Mouse (Mus musculus): ENCODE data around the gene Mrpl38. TPM values are rescaled to one million over a fixed set of nuclear protein-coding genes. Genes with fewer than 3 reads are reported as not detected.

Mrpl38 gene
- total RNA-seq, 2 experiments from 2014 or later = 86.8 to 94.1 TPM

DNA sequence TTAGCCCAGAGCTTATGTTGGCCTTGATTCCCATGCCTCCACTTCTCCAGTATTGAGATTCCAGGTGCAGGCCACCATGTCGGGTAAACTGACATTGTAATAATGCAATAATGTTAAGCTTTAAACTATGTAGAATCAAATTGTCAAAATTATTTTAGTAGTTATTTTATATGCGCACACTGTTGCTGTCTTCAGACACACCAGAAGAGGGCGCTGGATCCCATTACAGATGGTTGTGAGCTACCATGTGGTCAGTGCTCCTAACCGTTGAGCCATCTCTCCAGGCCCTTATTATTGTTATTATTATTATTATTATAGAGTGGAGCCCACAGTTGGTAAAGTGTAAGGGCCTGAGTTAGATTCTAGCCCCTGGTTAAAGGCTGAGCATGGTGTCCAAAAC, 27.6 kb downstream of the Mrpl38 start:
- DNase-seq = no peak

- no peak for DNase-seq
Observed at GRCm38 (mm10) chr11:116110540-116110939, 28.1 kb downstream of the Mrpl38 start.

DNA sequence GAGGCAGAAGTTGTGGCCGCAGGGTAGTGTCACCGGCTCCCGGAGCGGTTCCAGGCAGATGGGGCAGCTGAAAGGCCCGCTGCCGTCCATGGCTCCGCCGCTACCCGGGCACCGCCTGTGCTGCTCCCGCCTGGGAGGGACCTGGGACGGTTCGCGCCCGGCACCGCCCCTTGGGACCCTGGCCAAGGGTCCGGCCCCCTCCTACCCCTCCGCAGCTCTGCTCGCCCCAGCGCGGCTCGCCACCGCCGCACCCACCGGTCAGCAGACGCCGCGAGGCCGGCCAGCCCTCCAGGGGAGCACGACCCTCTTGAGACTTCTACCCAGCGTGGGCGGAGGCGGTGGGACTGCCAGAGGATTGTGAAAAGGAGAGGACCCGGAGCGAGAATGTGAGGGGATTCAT, 28.5 kb downstream of the Mrpl38 start:
- DNase-seq = peak; percentile 86

DNA sequence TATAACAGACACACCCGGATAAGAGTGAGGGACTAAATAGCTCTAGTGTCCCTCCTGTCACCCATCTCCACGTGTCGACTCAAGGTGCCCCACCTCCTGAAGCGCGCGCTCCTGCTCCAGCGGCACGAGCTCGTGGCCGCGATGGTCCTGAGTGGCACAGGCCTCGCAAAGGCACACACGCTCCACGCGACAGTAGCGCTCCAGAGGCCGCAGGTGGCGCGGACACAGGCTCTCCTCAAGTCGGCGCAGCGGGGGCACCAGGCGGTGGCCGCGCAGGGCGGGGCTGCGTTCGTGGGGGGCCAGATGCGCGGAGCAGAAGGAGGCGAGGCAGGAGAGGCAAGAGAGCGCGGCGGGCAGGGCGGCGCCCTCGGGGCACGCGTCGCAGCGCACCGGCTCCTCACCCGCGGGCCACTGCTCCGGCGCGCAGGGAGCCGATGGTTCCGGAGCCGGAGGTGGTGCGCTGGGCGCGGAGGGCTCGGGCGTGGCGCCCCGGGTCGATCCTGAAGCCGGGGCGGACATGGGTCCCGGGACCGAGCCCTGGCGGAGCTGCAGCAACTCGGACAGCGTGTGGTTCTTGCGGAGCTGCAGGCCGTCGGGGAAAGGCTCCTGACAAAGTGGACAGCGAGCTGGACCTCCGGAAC, 29.1 kb downstream of the Mrpl38 start:
- peak; percentile 53 for DNase-seq

DNA sequence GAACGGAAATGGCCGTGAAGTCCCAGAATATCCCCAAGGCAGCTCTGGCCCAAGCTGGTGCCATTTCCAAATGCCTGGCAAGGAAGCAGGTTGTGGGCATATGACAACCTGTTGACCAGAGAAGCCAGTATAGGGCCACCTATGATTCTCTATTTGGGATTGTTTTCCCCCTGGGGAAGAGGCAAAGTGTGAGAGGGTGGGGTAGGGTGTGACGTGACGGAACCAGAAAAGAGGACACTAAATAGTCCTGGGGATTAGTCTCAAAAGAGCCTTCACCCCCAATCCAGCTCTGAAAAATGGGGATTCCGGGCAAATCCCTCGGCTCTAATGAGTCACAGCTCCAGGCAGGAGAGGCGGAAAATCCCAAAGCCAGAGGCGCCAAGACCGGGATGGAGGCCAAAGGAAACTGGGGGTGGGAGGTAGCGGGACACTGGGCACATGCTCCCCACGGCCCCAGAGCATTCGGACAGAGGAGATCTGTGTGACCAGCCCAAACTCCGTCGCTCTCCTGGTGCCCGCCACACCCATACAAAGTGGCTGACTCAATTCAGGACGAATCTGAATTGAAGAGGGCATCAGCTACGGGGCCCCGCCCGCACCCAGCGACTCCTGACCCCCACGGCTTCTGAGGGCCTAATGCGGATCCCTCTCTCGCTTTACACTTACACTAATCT, 30.1 kb downstream of the Mrpl38 start:
- peak; percentile 76 for DNase-seq

DNA sequence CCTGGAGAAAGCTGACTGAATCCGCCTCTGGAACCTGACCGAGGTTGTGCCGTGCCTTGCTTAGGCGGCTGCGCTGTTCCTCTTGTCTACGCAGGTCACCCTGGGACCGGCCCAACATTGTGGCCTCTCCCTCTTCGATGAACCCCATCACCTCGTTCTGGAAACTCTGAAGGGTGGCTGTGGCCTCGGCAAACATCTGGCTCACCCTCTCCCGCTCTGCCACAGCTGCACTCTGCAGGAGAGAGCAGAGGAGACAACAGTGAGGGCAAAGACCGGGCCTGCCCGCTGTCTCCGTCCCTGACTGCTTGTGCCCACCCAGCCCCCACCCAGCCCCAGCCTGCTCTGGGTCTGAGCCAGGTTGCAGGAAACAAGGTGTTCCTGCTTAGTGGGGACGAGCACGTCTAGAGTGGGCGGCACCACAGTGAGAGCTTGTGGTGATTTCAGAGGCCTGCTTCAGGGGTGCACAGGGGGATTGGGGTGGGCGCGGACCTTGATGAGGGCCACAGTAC, 30.8 kb downstream of the Mrpl38 start:
- DNase-seq = no peak

DNA sequence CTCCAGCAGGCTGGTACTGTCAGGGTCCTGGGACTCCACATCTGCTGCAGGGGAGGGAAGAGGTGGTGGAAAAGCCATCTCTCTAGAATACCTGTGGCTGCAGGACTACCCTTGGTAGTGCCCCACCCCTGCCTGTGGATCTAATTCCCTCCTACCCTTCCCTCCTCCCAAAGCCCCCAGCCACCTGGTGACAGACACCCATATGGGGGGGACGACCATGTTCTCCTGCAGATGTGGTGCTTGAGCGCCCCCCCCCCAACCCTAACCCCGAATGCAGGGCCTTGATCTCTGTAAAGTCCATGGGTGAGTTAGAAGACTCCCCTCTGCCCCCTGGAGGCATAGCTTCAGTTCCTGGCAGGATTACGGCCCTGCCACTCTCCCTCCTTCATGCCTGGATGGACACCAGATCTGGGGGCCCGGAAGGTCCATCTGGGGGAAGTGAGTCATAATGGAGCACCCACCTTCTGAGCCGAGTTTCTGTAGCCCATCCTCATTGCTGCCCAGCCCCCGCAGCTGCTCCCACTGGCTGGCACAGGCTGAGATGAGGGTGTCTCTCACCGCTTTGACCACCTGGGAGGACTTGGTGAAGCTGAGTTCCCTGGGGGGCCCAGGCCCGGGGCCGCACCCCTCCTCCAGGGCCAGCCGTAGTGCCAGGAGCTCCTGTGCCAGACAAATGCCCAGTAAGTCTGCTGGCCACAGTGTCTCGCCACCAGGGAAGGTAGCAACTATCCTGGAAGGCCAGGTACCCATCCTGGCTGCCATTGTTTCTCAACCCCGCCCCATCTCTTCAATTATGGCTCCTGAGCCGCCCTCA, 31.5 kb downstream of the Mrpl38 start:
- DNase-seq = no peak

- DNase-seq = no peak
Observed at GRCm38 (mm10) chr11:116106154-116106962, 32.3 kb downstream of the Mrpl38 start.

- DNase-seq = no peak
Observed at GRCm38 (mm10) chr11:116105065-116105464, 33.6 kb downstream of the Mrpl38 start.

- peak; percentile 80 for DNase-seq
Observed at GRCm38 (mm10) chr11:116104006-116104646, 34.5 kb downstream of the Mrpl38 start.

GRCm38 (mm10) chr11:116103572-116103971, 35.1 kb downstream of the Mrpl38 start:
- no peak for DNase-seq

GRCm38 (mm10) chr11:116102472-116102871, 36.2 kb downstream of the Mrpl38 start:
- no peak for DNase-seq

DNA sequence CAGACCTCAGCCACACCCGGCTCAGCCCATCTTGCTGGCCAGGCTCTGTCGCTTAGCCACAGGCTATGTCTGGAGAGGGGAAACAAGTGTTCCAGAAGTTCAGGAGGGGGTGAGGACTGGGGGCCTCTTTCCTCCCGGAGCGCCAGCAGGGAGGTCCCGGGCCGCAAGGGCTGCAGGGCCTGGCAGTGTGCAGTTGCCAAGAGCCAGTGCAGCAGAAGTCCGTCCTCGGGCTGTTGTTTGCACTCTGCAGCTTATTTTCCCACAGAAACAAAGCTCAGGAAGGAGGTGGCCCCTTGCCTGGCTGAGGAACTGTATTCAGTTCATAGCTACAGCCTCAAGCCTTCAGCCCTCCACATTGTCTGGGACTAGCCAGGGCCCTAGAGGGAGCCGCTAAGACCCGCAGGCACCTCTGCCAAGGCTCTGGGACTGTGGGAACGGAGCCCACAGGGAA, 36.7 kb downstream of the Mrpl38 start:
- peak; percentile 56 for DNase-seq

GRCm38 (mm10) chr11:116100839-116101238, 37.8 kb downstream of the Mrpl38 start:
- no peak for DNase-seq

GRCm38 (mm10) chr11:116100385-116100784, 38.3 kb downstream of the Mrpl38 start:
- peak; percentile 52 for DNase-seq

GRCm38 (mm10) chr11:116099462-116099861, 39.2 kb downstream of the Mrpl38 start:
- DNase-seq = no peak

- DNase-seq = no peak
Observed at GRCm38 (mm10) chr11:116098711-116099460, 39.8 kb downstream of the Mrpl38 start.

DNA sequence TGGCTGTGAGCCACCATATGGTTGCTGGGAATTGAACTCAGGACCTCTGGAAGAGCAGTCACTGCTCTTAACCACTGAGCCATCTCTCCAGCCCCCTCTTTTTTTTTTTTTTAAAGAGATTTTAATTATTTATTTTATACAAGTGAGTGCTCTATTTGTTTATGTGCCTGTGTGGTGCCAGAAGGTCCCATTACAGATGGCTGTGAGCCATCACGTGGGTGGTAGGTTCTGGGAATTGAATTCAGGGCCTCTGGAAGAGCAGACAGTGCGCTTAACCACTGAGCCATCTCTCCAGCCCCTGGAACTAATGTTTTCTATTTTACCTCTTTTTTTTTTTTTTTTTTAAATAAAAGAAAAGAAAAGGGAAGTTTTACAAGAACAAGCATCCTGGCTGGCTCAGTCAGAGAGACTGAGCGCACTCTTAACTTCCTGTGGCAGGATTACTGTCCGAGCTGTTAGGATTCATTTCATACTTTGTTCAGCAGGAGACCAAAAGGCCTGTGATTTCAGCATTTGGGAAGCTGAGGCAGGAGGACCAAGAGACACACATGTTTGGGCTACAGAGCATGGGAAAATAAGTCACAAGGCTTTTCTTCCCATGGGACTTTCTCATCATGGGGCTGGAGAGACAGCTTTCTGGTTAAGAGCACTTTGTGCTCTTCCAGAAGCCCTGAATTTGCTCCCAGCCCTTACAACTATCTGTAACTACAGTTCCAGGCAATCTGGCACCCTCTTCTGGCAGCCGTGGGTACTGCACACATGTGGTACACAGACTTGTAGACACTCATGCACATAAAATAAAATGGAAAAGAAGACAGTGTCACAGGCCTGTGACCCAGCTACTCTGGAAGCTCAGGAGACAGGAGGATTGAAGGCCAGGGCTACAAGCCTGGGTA, 42.2 kb downstream of the Mrpl38 start:
- DNase-seq = no peak

DNA sequence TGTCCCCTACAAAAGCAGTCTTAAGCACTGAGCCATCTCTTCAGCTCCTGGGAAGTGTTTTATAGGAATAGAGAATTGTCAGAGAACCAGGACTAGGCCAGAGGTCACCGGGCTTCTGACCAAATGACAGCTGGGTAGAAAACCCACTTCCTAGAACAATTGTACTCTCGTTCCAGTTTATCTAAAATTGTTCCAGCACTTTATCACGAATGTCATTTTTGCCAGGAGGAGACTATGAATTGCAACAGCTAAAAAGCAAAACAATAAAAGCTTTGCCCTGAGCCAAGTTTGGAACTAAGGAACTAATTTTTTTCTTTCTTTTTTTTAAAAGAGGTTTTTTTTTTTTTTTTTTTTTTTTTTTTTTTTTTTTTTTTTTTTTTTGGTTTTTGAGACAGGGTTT, 43.1 kb downstream of the Mrpl38 start:
- peak; percentile 73 for DNase-seq
